Mouse (Mus musculus) effector memory CD4-positive, alpha-beta T cell, adult 7 months (primary cell): ENCODE measurements around the gene Klrb1f. TPM values are rescaled to one million over a fixed set of nuclear protein-coding genes. Genes with fewer than 3 reads are reported as not detected.

Experiments used
- polyA plus RNA-seq: library from polyadenylated mRNA; unstranded; fragments of 100-300 nt; shearing (Covaris generic); gene quantifications from one replicate; pipeline ENCODE4 v1.2.1, GENCODE M21; 2017

The Klrb1f gene
- polyA plus RNA-seq, result 16.8 TPM

DNA sequence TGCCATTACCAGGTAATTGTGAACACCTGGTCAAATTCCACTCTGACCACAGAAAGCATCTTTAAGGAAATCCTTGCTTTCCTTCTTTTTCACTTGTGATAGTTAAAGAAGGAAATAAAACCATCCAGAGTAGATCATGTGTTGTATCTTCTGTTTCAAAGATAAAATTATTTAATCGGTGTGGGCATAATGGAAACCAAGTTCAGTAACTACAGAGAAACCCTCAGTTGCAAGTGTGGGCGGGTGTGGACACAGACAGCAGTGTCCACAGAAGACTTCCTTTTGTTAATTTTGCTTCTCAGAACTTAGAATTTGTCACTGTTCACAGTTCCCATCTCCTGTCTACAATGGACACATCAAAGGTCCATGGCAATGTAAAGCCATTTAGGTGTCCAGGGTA, at the start of gene Klrb1f:
Klrb1f (plus strand) TSS at position 301 of the 400 bp plus-strand sequence.

DNA sequence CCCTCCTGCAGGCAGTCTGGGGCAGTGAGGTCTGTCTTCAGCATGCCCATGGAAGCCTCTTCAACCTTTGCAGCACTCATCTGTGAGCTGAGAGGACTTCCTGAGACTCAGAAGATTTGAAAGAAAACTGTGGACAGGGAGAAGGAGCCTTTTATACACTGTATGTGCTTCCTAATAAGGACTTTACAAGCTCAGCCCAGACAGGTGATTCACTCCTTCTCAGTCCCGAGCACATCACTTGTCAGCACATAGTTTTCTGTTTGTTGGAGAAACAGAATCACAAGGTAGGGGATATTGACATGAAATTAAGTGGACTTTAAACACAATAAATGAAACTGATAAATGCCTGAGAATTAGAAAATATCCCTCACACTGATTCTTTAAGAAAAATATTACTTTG, 55.1 kb downstream of the Klrb1f start, which contains the start of gene Clec2e:
Clec2e (minus strand) TSS at position 120 of the 400 bp plus-strand sequence.

Other genes starting within 250 kb of the Klrb1f start
- gene Gm44511, start 219.6 kb upstream of the Klrb1f start, polyA plus RNA-seq, result not detected
- 4.1 TPM for gene Klrb1b, start 219.6 kb upstream of the Klrb1f start, polyA plus RNA-seq
- gene Clec2i, start 158.3 kb upstream of the Klrb1f start, polyA plus RNA-seq, result 98.3 TPM
- 3.1 TPM for gene BC035044, start 154.8 kb upstream of the Klrb1f start, polyA plus RNA-seq
- gene Clec2g, start 111.5 kb upstream of the Klrb1f start, polyA plus RNA-seq, result 0.43 TPM
- gene Clec2e, start 55.0 kb downstream of the Klrb1f start, polyA plus RNA-seq, result 0.18 TPM
- gene Clec2d, start 134.7 kb downstream of the Klrb1f start, polyA plus RNA-seq, result 10.0 TPM
- gene Cd69, start 229.5 kb downstream of the Klrb1f start, polyA plus RNA-seq, result 1,226 TPM